Mouse (Mus musculus) spleen, adult 2 months (tissue): ENCODE measurements around the gene Arhgap4.

Source experiments
- CTCF ChIP-seq: fragments of 200-500 bp; IDR thresholded peaks from 2 replicates; pipeline ENCODE4 v1.5.1; 2011; ENCODE audit warnings: mild to moderate bottlenecking, inconsistent platforms; ENCODE audit not compliant: insufficient read depth, insufficient read length, insufficient replicate concordance; ENCODE audit errors: extremely low read depth
- POLR2A ChIP-seq: fragments of 200-500 bp; IDR thresholded peaks from 2 replicates; pipeline ENCODE4 v1.6.1; 2011; ENCODE audit warnings: low read depth, low read length, inconsistent platforms

DNA sequence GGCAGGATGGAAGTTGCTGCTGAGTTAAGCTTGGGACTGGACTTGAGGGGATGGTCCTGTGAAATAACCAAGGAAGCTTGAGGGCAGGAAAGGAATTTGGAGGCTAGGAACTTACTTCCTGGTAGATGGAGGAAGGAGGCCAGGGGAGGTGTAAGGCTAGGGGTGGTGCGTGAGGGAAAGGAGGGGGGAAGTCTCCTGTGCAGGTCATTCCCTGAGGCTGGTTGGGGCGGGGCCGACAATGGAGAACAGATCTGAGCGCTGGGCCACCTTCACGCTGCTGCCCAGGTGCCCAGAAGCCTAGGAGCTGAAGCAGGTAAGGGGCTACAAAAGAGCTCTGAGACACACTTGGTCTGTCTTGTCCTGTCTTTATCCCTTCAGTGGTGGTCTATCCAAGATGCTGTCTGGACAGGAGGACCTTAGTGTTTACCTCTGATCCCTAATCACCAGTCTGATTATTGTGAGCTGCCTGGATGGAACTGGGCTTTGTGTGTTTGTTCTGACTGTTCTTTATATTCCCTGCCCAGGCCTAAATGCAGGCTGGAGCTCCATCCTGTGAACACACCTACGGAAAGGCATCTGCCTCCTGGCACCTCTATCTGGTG lies 30.0 kb downstream of the Arhgap4 start, which contains the start of gene Avpr2:
- TF ChIP-seq CTCF (no peak), POLR2A (no peak)
